Mouse (Mus musculus): ENCODE results near the gene Adamts4.

GRCm38 (mm10) chr1:171252415-171252814 is 2.2 kb downstream of the Adamts4 start:
- TF ChIP-seq CTCF (IDR thresholded peaks at IDR 0.05; ENCODE audit: borderline replicate concordance, insufficient read depth, low read depth, low read length) (no peak), POLR2A (IDR thresholded peaks at IDR 0.05; ENCODE audit: borderline replicate concordance, insufficient read depth, low read length) (no peak)

Measured in cerebellum, adult 2 months (tissue).